Comparison of ENCODE assay signal across 14 mouse cellular contexts in the genomic region with DNA sequence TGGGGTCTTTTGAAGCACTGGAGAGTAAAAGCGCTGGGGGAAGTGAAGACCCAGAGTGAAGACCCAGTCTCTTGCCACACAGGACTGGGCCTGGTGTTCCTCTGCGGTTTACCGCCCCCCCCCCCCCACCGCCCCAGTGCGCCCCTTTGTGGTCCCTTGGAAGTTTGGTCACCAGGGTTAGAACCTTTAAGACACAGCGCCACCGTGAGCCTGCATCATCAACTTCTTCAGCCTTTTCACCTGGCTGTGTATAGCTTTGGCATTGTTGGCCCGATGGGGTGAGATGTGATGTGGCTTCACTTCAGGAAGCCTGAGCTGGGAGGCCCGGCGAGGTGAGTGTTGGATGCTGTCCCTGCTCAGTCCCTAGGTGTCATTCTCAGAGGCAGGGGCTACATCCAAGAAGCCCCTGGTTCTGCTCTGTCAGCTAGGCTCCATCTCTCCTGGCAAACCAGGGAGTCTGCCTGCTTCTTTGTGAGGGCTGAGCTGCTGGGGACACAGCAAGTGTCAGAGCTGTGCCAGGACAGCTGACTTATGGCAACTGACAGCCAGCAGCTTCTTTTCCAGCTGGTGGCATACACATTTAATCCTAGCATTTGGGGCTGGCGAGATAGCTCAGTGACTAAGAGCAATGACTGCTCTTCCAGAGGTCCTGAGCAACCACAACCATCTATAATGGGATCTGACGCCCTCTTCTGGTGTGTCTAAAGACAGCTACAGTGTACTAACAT. TPM values are rescaled to one million over a fixed set of nuclear protein-coding genes. Genes with fewer than 3 reads are reported as not detected.
A peak's percentile ranks its signal among the peaks of the same experiment; 100 is the strongest.
DNase-seq lines count a peak whose midpoint lies in the region; ATAC-seq lines count a peak whose summit lies in the region.
"Had no signal": no experiment of that assay in that cellular context is flagged by ENCODE, and none has a peak within 500 bp of the region (broad histone marks: within the 10 kb centered on the region; RNA-seq: fewer than 3 reads in every experiment).

No protein-coding gene starts in this region.

- no peaks in the 10 kb centered on the region for H3K36me3 ChIP-seq in lung, embryonic 16.5 days (ENCODE audit: control insufficient read depth, insufficient read depth, low read length)
- H3K36me3 ChIP-seq: embryonic facial prominence, embryonic 13.5 days; heart, embryonic 10.5 days had no signal

- peak; percentile 50 to 71 for DNase-seq in cerebellum, postnatal 25 days
- DNase-seq in cerebellum, adult 11-12 months = no peak
- no peak for DNase-seq in lung, postnatal 14 days
- DNase-seq in brain, adult 2 months (ENCODE audit: low read depth, low spot score) = peak; percentile 45
- DNase-seq in thymus, postnatal 0 days (ENCODE audit: low spot score) = peak; percentile 61
- no peak for DNase-seq in layer of hippocampus, postnatal 10 days (ENCODE audit: low spot score in 2 of 2)
- no peak for DNase-seq in ovary, postnatal 14 days (ENCODE audit: low spot score)
- DNase-seq: kidney, postnatal 14 days had no signal

- no peak overlapping the region for H3K27ac ChIP-seq in lung, embryonic 16.5 days (ENCODE audit: low read length)
- H3K27ac ChIP-seq: embryonic facial prominence, embryonic 13.5 days; heart, embryonic 10.5 days had no signal

- no peaks in the 10 kb centered on the region for H3K9me3 ChIP-seq in lung, embryonic 16.5 days (ENCODE audit: control insufficient read depth, low read length)
- H3K9me3 ChIP-seq: embryonic facial prominence, embryonic 13.5 days; heart, embryonic 10.5 days had no signal

- no peak overlapping the region for H3K4me3 ChIP-seq in lung, embryonic 16.5 days (ENCODE audit: low read length)
- H3K4me3 ChIP-seq: embryonic facial prominence, embryonic 13.5 days; heart, embryonic 10.5 days had no signal

- H3K27me3 ChIP-seq in lung, embryonic 16.5 days (ENCODE audit: control insufficient read depth, insufficient read depth, low read depth, low read length) = no peaks in the 10 kb centered on the region
- H3K27me3 ChIP-seq: embryonic facial prominence, embryonic 13.5 days had no signal

- ATAC-seq in lung, embryonic 16.5 days (ENCODE audit: low read depth) = peak; percentile 11; the same call in 1 of the 2 replicates
- ATAC-seq: forebrain, embryonic 16.5 days had no signal

- no peak overlapping the region for H3K4me2 ChIP-seq in lung, embryonic 16.5 days (ENCODE audit: low read depth, low read length)
- H3K4me2 ChIP-seq: embryonic facial prominence, embryonic 13.5 days had no signal

- no peak overlapping the region for H3K9ac ChIP-seq in lung, embryonic 16.5 days (ENCODE audit: low read length)
- H3K9ac ChIP-seq: embryonic facial prominence, embryonic 13.5 days had no signal

- WGBS in lung, embryonic 16.5 days = 23% methylated on average over 12 of the region's 12 CpGs

- 0 out of 2 replicates have a peak, but pooled peaks cover 3% of the 10 kb centered on the region for H3K4me1 ChIP-seq in lung, embryonic 16.5 days (replicated peaks; ENCODE audit: control insufficient read depth, insufficient read depth, low read length)
- H3K4me1 ChIP-seq: heart, embryonic 10.5 days had no signal

RNA-seq across cellular contexts. Expression of a gene that starts 18.4 kb away (rescaled TPM):
- 76.9 and 84.8 TPM in 2 replicates for polyA plus RNA-seq in lung, embryonic 16.5 days (2015; fragmentation: Nextera tagmentation; extraction: Ambion mirVana)
- 78.3 and 79.5 TPM in 2 replicates for polyA plus RNA-seq in thymus, postnatal 0 days (2015; fragmentation: Nextera tagmentation; extraction: Ambion mirVana)
- total RNA-seq in layer of hippocampus, postnatal 10 days (2021) = 1 to 10 TPM in 1 of 2 experiments, not detected in 1; 1.2 TPM
- total RNA-seq: left cerebral cortex, postnatal 25 days had no signal

RNA-seq across cellular contexts. Expression of a gene that starts 20.2 kb away (rescaled TPM):
- 17.4 and 23.2 TPM in 2 replicates for polyA plus RNA-seq in lung, embryonic 16.5 days (2015; fragmentation: Nextera tagmentation; extraction: Ambion mirVana)
- 2.0 and 2.6 TPM in 2 replicates for polyA plus RNA-seq in thymus, postnatal 0 days (2015; fragmentation: Nextera tagmentation; extraction: Ambion mirVana)
- 1 to 10 TPM; 2.1 to 2.9 TPM for total RNA-seq in layer of hippocampus, postnatal 10 days (2021)
- polyA plus RNA-seq: C2C12; forebrain, embryonic 16.5 days had no signal

RNA-seq across cellular contexts. Expression of a gene that starts 31.9 kb away (rescaled TPM):
- polyA plus RNA-seq in lung, embryonic 16.5 days (2015; fragmentation: Nextera tagmentation; extraction: Ambion mirVana) = 0.64 and 0.89 TPM in 2 replicates
- polyA plus RNA-seq in thymus, postnatal 0 days (2015; fragmentation: Nextera tagmentation; extraction: Ambion mirVana) = 2.8 and 2.9 TPM in 2 replicates
- total RNA-seq in layer of hippocampus, postnatal 10 days (2021) = 100 to 1,000 TPM; 264 to 274 TPM

RNA-seq across cellular contexts. Expression of a gene that starts 35.8 kb away (rescaled TPM):
- 0.14 and 0.38 TPM in 2 replicates for polyA plus RNA-seq in lung, embryonic 16.5 days (2015; fragmentation: Nextera tagmentation; extraction: Ambion mirVana)
- polyA plus RNA-seq in thymus, postnatal 0 days (2015; fragmentation: Nextera tagmentation; extraction: Ambion mirVana) = 0.04 and 0.14 TPM in 2 replicates
- 10 to 100 TPM; 13.2 to 15.5 TPM for total RNA-seq in layer of hippocampus, postnatal 10 days (2021)

RNA-seq across cellular contexts. Expression of a gene that starts 37.9 kb away (rescaled TPM):
- 105 and 119 TPM in 2 replicates for polyA plus RNA-seq in lung, embryonic 16.5 days (2015; fragmentation: Nextera tagmentation; extraction: Ambion mirVana)
- polyA plus RNA-seq in thymus, postnatal 0 days (2015; fragmentation: Nextera tagmentation; extraction: Ambion mirVana) = 12.2 and 19.1 TPM in 2 replicates
- total RNA-seq in layer of hippocampus, postnatal 10 days (2021) = 10 to 100 TPM; 67.2 to 69.2 TPM

Comparison
In these comparisons a context has a peak if more than half of its experiments do, and no peak if none do; other contexts are left out.
1. DNase-seq: peak in cerebellum, postnatal 25 days (2 of 2), brain, adult 2 months (single experiment) and thymus, postnatal 0 days (single experiment); none in cerebellum, adult 11-12 months (single experiment), lung, postnatal 14 days (single experiment), layer of hippocampus, postnatal 10 days (0 of 2) and ovary, postnatal 14 days (single experiment).